Mouse (Mus musculus): ENCODE measurements at regions not wholly inside any gene's neighbourhood (a gene's known extent, or its start where the extent isn't known, plus 50 kb on each side); places are given as distances from the start of the nearest gene placed in this dataset.

DNA sequence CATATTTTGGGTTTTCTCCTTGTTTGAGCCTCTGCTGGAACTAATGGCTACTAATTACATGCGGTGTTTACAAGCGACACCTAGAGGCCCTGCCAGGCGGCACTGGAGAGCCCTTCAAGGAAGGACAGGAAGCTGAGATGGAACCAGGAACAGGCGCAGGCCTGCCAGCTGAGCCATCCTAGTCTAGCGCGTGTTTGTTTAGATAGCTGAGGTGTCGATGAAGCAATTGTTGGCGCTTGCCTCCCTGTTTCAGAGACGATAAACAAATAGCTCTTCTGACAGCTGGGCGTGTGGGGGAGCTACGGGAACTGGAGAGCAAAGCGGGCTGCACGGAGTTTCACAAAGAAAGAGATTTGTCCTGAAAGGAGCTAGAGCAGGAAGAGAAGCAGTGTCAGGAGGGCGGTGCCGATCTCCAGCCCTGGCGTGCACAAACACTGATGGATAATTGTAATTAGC is 372.3 kb downstream of the Ajap1 start:
- TF ChIP-seq CTCF (IDR thresholded peaks at IDR 0.05; ENCODE audit: low read depth, low read length) (no peak), POLR2A (IDR thresholded peaks at IDR 0.05; ENCODE audit: borderline replicate concordance, low read depth, low read length) (no peak)
